Mouse (Mus musculus): ENCODE results near the gene Ccdc125.
"Not testable (repeated sequence)": the region's sequence is repeated elsewhere in the genome, so short reads cannot be mapped to it uniquely, and the experiment has no call there.

Ccdc125 gene

DNA sequence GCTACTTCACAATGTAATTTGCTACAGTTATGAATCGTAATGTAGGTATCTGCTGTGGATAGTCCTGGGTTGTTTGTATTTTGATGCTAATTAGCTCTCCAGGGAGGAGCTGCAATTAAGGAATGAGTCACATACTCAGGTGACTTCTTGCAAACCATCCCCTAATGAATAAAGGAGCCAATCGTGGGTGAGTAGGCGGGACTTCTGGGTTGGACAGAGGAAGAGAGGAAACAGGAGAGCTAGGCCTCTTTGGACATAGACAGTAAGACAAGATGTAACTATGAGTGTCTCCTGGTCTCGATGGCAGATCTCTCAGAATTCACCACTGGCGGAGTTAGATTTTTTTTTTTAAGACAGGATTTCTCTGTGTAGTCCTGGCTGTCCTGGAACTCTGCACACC lies 52.1 kb downstream of the Ccdc125 start:
- no peak for DNase-seq

DNA sequence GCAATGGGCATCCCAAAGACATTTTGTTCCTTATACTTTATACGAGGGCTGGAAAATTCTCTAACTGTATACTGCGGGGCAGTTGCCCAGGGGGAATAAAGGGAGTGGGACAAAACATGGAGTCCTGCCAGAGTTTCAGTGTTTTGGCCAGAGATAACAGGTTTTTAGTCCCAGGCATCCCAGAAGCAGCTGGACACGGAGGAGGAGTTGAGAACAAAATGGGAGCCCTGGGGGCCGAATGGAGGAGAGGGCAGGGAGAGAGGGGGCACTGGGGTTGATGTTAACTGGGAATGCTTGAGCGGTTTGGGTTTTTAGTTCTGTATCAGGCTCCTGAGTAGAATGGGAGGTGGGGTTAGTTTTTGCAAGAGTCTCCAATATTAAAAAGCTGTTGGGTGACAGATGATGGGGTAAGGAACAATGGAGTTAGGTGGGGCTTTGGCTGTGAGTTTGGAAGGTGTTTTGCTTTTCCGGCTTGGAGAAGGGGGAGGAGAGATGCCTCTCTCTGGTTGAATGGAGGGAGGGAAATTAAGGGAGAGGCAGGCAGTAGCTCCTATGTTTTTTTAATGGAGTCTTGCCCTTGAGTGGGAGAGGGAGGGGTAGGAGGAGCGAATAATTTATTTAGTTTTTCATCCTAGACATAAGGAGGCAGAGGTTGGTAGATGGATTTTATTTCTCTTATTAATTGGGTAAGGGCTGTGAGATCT lies 54.7 kb downstream of the Ccdc125 start:
- no peak for DNase-seq

DNA sequence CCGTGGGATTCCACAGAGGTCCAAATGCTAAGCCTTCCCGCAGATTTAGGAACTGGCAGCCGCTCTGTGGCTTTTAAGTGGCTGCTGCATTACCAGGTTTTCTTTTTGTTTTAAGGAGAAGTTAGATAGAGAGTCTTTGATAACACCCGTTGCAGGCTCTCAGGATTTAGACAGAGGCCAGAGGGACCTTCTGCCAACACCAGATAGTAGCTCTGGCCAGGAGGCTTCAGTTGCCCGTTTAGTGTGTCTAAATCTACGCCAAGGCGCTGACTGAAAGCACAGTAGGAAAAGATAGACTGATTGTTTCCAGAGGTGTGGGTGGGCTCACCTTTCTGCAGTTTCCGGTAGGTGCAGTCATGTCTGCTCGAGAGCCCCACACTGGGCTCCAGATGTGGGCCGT lies 55.7 kb downstream of the Ccdc125 start:
- no peak for DNase-seq

DNA sequence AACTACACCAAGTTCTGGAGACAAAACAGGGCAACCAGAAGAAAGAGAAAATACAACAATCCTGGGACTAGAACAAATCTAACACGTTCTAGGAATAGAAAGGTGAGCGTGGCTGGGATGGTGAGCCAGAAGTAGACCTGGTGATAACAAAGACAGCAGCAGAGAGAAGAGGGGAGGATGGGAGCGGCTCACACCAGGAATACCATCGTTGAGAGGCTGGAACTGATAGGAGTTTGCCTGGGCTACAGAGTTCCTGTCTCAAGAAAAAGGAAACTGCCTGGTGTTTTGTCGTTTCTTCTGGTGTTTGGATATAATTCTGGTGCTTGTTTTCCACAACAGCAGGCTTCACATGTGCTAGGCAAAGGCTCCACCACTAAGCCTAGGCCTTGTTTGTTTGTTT lies 58.6 kb downstream of the Ccdc125 start:
- no peak for DNase-seq

DNA sequence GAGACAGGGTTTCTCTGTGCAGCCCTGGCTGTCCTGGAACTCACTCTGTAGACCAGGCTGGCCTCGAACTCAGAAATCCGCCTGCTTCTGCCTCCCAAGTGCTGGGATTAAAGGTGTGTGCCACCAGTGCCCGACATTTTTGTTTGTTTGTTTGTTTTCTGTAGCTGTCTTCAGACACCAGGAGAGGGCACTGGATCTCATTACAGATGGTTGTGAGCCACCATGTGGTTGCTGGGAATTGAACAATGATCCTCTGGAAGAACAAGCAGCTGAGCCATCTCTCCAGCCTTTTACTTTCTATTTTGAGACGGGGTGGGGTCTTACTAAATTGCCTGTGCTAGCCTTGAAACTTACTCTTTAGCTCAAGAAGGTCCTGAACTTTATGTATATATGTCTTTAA lies 59.0 kb downstream of the Ccdc125 start:
- not testable (repeated sequence) for DNase-seq

DNA sequence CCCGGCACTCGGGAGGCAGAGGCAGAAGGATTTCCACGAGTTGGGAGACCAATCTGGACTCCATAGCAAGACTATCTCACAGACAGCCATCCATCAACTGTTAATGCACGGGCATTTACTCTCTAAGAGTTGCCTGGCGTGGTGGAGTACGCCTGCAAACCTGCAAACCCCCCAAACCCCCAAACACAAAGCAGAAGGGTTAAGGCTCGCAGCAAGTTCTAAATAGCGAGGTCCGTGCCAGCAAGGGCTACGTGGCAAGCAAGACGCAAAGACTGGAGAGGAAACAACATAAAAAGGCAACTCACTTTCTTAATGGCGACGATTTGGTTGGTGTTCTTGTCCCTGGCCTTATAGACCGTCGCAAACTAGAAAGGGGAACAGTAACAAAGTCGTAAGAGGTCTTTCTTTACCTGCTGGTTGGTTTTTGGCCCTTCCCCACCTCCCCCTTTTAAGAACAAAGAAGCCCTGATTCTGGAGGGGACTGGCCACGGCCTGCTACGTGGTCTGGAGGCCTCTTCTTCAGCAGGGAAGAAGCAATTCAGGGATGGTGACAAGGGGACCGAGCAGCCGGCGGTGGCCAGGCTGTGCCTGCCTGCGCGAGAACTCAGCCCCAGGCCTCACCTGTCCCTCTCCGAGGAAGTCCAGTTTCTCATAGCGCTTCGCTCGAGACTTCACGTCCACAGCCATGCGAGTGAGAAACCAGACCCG lies 60.8 kb downstream of the Ccdc125 start:
- peak in 1 of 2 experiments; percentile 9 for DNase-seq

DNA sequence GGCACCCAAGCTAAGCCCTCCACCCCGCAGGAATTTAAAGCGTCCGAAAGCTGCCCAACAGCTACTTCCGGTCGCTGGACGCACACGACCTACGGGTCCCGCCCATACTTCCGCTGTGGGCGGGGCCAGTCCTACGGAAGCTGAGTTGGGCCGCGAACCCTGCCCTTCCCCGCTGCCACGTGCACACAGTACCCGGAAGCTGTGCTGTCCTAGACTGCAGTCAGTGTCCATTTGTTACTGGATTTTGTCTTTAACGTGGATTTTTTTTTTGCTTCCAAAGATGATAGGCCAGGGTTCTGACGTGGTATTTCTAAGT lies 61.3 kb downstream of the Ccdc125 start, which contains the start of gene Cdk7:
Gene Cdk7 (minus strand): TSS at position 79 of the 316 bp plus-strand sequence.
- peak; percentile 93 to 94 for DNase-seq

- DNase-seq = not testable (repeated sequence)
Observed at GRCm38 (mm10) chr13:100731462-100732046, 62.0 kb downstream of the Ccdc125 start.

DNA sequence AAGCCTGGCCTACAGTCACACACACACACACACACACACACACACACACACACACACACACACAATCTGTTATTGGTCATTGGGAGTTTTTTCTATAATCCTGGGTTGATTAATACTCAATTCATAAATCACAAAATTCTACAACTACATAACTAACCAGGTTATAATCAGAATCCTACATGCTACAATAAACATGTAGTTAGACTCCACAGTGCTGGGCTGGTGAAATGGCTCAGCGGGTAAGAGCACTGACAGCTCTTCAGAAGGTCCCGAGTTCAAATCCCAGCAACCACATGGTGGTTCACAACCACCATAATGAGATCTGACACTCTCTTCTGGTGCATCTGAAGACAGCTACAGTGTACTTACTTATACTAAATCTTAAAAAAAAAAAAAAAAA lies 63.2 kb downstream of the Ccdc125 start:
- DNase-seq = no peak

GRCm38 (mm10) chr13:100742831-100743230 lies 73.3 kb downstream of the Ccdc125 start:
- DNase-seq = peak in 1 of 2 experiments; percentile 10

GRCm38 (mm10) chr13:100743346-100744035 lies 74.0 kb downstream of the Ccdc125 start:
- DNase-seq = peak; percentile 33 to 59

GRCm38 (mm10) chr13:100744036-100744744 lies 74.7 kb downstream of the Ccdc125 start, which contains the start of gene Mrps36:
Mrps36 (minus strand) TSS chr13:100744659.
- peak; percentile 96 to 97 for DNase-seq

DNA sequence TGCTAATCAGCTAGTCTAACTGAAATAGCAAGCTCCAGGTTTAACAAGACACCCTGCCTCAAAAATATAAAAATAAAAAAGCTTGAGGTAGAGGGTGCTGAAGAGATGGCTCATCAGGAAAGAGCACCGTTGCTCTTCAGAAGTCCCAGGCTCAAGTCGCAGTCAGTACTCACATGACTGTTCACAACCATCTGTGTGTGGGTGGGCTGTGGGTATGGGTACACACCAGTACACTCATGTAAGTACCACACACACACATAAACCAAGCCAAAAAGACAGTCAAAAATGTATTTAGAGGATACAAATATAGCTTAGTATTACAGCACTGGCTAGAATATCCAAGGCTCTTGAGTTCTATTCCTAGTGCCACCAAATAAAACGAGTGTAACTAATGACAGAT lies 76.6 kb downstream of the Ccdc125 start:
- DNase-seq = no peak

All from kidney, adult 8-10 months (tissue).